Mouse (Mus musculus): ENCODE results near the gene Kdm2b. TPM values are rescaled to one million over a fixed set of nuclear protein-coding genes. Genes with fewer than 3 reads are reported as not detected.

Kdm2b gene
- polyA plus RNA-seq, 1 experiment from 2014 or later: 15.0 TPM

- WGBS (ENCODE audit: insufficient replicate concordance): 68% methylated on average over 3 of the region's 3 CpGs
- Histone ChIP-seq H3K9ac (no peak overlapping the region), H3K9me3 (replicated peaks) (no peaks in the 10 kb centered on the region), H3K4me1 (replicated peaks) (no peaks in the 10 kb centered on the region; the same call in 1 of the 2 replicates), H3K27ac (replicated peaks) (no peak overlapping the region), H3K4me3 (replicated peaks) (no peak overlapping the region), H3K4me2 (no peak overlapping the region), H3K36me3 (replicated peaks) (peaks cover 47% of the 10 kb centered on the region), H3K27me3 (no peaks in the 10 kb centered on the region)
- ATAC-seq (ENCODE audit: insufficient read depth): no peak
Observed at GRCm38 (mm10) chr5:122876671-122877070, 113.0 kb downstream of the Kdm2b start.

GRCm38 (mm10) chr5:122874359-122874758 lies 115.3 kb downstream of the Kdm2b start:
- Histone ChIP-seq H3K9ac (no peak overlapping the region), H3K27ac (replicated peaks) (no peak overlapping the region), H3K36me3 (replicated peaks) (peaks cover 41% of the 10 kb centered on the region), H3K4me2 (no peak overlapping the region), H3K27me3 (no peaks in the 10 kb centered on the region), H3K4me3 (replicated peaks) (no peak overlapping the region), H3K4me1 (replicated peaks) (no peaks in the 10 kb centered on the region; the same call in 1 of the 2 replicates), H3K9me3 (replicated peaks) (no peaks in the 10 kb centered on the region)
- no peak for ATAC-seq (ENCODE audit: insufficient read depth)
- WGBS (ENCODE audit: insufficient replicate concordance): 59% methylated on average over 3 of the region's 3 CpGs

- whole genome bisulfite sequencing (ENCODE audit: insufficient replicate concordance): 73% methylated on average over 2 of the region's 2 CpGs
- no peak overlapping the region for H3K27ac ChIP-seq (replicated peaks)
Observed at GRCm38 (mm10) chr5:122873573-122873972, 116.0 kb downstream of the Kdm2b start.

GRCm38 (mm10) chr5:122872626-122873025 lies 117.0 kb downstream of the Kdm2b start:
- Histone ChIP-seq H3K36me3 (replicated peaks) (peaks cover 43% of the 10 kb centered on the region), H3K27ac (replicated peaks) (no peak overlapping the region)

More at GRCm38 (mm10) chr5:122873573-122873972, 116.0 kb downstream of the Kdm2b start:
- peaks cover 40% of the 10 kb centered on the region for H3K36me3 ChIP-seq (replicated peaks)
- ATAC-seq (ENCODE audit: insufficient read depth): no peak
- no peak overlapping the region for H3K9ac ChIP-seq
- H3K9me3 ChIP-seq (replicated peaks): no peaks in the 10 kb centered on the region
- H3K4me3 ChIP-seq (replicated peaks): no peak overlapping the region
- no peaks in the 10 kb centered on the region for H3K27me3 ChIP-seq
- H3K4me2 ChIP-seq: no peak overlapping the region
- H3K4me1 ChIP-seq (replicated peaks): no peaks in the 10 kb centered on the region; the same call in 1 of the 2 replicates

GRCm38 (mm10) chr5:122863053-122863452 lies 126.6 kb downstream of the Kdm2b start:
- ATAC-seq (ENCODE audit: insufficient read depth): no peak
- 65% methylated on average over 2 of the region's 2 CpGs for WGBS (ENCODE audit: insufficient replicate concordance)

More at GRCm38 (mm10) chr5:122872626-122873025, 117.0 kb downstream of the Kdm2b start:
- Histone ChIP-seq H3K9me3 (replicated peaks) (no peaks in the 10 kb centered on the region), H3K4me3 (replicated peaks) (no peak overlapping the region), H3K9ac (no peak overlapping the region), H3K27me3 (no peaks in the 10 kb centered on the region), H3K4me1 (replicated peaks) (no peaks in the 10 kb centered on the region; the same call in 1 of the 2 replicates), H3K4me2 (no peak overlapping the region)
- no peak for ATAC-seq (ENCODE audit: insufficient read depth)
- WGBS (ENCODE audit: insufficient replicate concordance): 76% methylated on average over 3 of the region's 3 CpGs

GRCm38 (mm10) chr5:122855858-122856257 lies 133.8 kb downstream of the Kdm2b start:
- no peaks in the 10 kb centered on the region for H3K9me3 ChIP-seq (replicated peaks)
- no peak overlapping the region for H3K27ac ChIP-seq (replicated peaks)
- ATAC-seq (ENCODE audit: insufficient read depth): no peak
- H3K9ac ChIP-seq: no peak overlapping the region
- H3K4me2 ChIP-seq: no peak overlapping the region
- no peak overlapping the region for H3K4me3 ChIP-seq (replicated peaks)
- H3K27me3 ChIP-seq: no peaks in the 10 kb centered on the region
- H3K36me3 ChIP-seq (replicated peaks): no peaks in the 10 kb centered on the region
- 54% methylated on average over 3 of the region's 3 CpGs for WGBS (ENCODE audit: insufficient replicate concordance)
- H3K4me1 ChIP-seq (replicated peaks): peaks cover 23% of the 10 kb centered on the region

More at GRCm38 (mm10) chr5:122863053-122863452, 126.6 kb downstream of the Kdm2b start:
- Histone ChIP-seq H3K4me3 (replicated peaks) (no peak overlapping the region), H3K27me3 (no peaks in the 10 kb centered on the region), H3K4me1 (replicated peaks) (peaks cover 6% of the 10 kb centered on the region; the same call in 1 of the 2 replicates), H3K36me3 (replicated peaks) (peaks cover 60% of the 10 kb centered on the region), H3K4me2 (no peak overlapping the region), H3K9me3 (replicated peaks) (no peaks in the 10 kb centered on the region), H3K27ac (replicated peaks) (no peak overlapping the region), H3K9ac (no peak overlapping the region)

GRCm38 (mm10) chr5:122852611-122853010 lies 137.0 kb downstream of the Kdm2b start:
- no peaks in the 10 kb centered on the region for H3K9me3 ChIP-seq (replicated peaks)
- no peak overlapping the region for H3K4me2 ChIP-seq
- no peak for ATAC-seq (ENCODE audit: insufficient read depth)
- peaks cover 36% of the 10 kb centered on the region for H3K4me1 ChIP-seq (replicated peaks)
- H3K27me3 ChIP-seq: no peaks in the 10 kb centered on the region
- no peak overlapping the region for H3K27ac ChIP-seq (replicated peaks)
- no peak overlapping the region for H3K4me3 ChIP-seq (replicated peaks)
- no peak overlapping the region for H3K9ac ChIP-seq
- H3K36me3 ChIP-seq (replicated peaks): no peaks in the 10 kb centered on the region
- 71% methylated on average over 2 of the region's 2 CpGs for WGBS (ENCODE audit: insufficient replicate concordance)

GRCm38 (mm10) chr5:122850319-122851002 lies 139.2 kb downstream of the Kdm2b start:
- under 1% methylated on average over 38 of the region's 38 CpGs for WGBS (ENCODE audit: insufficient replicate concordance)

GRCm38 (mm10) chr5:122849521-122850318 lies 139.9 kb downstream of the Kdm2b start, which contains the start of gene Rnf34:
Rnf34 (plus strand) TSS chr5:122850048.
- peak within 1 kb of the TSS; percentile 91 for H3K27ac ChIP-seq (replicated peaks)
- peaks cover 36% of the 10 kb centered on the region for H3K4me1 ChIP-seq (replicated peaks)
- no peaks in the 10 kb centered on the region for H3K9me3 ChIP-seq (replicated peaks)
- H3K4me2 ChIP-seq: peak within 1 kb of the TSS; percentile 94
- WGBS (ENCODE audit: insufficient replicate concordance): under 1% methylated on average over 60 of the region's 61 CpGs
- peak within 1 kb of the TSS; percentile 78 for H3K4me3 ChIP-seq (replicated peaks)
- H3K27me3 ChIP-seq: no peaks in the 10 kb centered on the region
- peak within 1 kb of the TSS; percentile 89 for H3K9ac ChIP-seq
- peak; percentile 100 for ATAC-seq (ENCODE audit: insufficient read depth)
- no peaks in the 10 kb centered on the region for H3K36me3 ChIP-seq (replicated peaks)

More at GRCm38 (mm10) chr5:122850319-122851002, 139.2 kb downstream of the Kdm2b start:
- ATAC-seq (ENCODE audit: insufficient read depth): peak; percentile 73
- H3K36me3 ChIP-seq (replicated peaks): no peaks in the 10 kb centered on the region
- no peaks in the 10 kb centered on the region for H3K9me3 ChIP-seq (replicated peaks)
- peak overlapping the region; percentile 89 for H3K9ac ChIP-seq
- H3K27ac ChIP-seq (replicated peaks): peak overlapping the region; percentile 91
- H3K4me3 ChIP-seq (replicated peaks): peak overlapping the region; percentile 78
- peaks cover 36% of the 10 kb centered on the region for H3K4me1 ChIP-seq (replicated peaks)
- no peaks in the 10 kb centered on the region for H3K27me3 ChIP-seq
- peak overlapping the region; percentile 94 for H3K4me2 ChIP-seq

- Histone ChIP-seq H3K9ac (no peak overlapping the region), H3K36me3 (replicated peaks) (no peaks in the 10 kb centered on the region), H3K4me2 (no peak overlapping the region), H3K27ac (replicated peaks) (no peak overlapping the region), H3K4me3 (replicated peaks) (no peak overlapping the region), H3K4me1 (replicated peaks) (peaks cover 5% of the 10 kb centered on the region; the same call in 1 of the 2 replicates), H3K9me3 (replicated peaks) (no peaks in the 10 kb centered on the region), H3K27me3 (no peaks in the 10 kb centered on the region)
- no peak for ATAC-seq (ENCODE audit: insufficient read depth)
- 58% methylated on average over 5 of the region's 5 CpGs for WGBS (ENCODE audit: insufficient replicate concordance)
Observed at GRCm38 (mm10) chr5:122843799-122844198, 145.8 kb downstream of the Kdm2b start.

- no peak overlapping the region for H3K4me3 ChIP-seq (replicated peaks)
- no peak overlapping the region for H3K4me2 ChIP-seq
- 62% methylated on average over 2 of the region's 2 CpGs for WGBS (ENCODE audit: insufficient replicate concordance)
- ATAC-seq (ENCODE audit: insufficient read depth): no peak
- no peaks in the 10 kb centered on the region for H3K36me3 ChIP-seq (replicated peaks)
- no peak overlapping the region for H3K9ac ChIP-seq
- no peaks in the 10 kb centered on the region for H3K4me1 ChIP-seq (replicated peaks)
- no peak overlapping the region for H3K27ac ChIP-seq (replicated peaks)
- no peaks in the 10 kb centered on the region for H3K9me3 ChIP-seq (replicated peaks)
- no peaks in the 10 kb centered on the region for H3K27me3 ChIP-seq
Observed at GRCm38 (mm10) chr5:122841126-122841525, 148.5 kb downstream of the Kdm2b start.
